Comparison of ENCODE assay signal across 27 mouse cellular contexts in genomic region chr8:112809382-112809781, GRCm38 (mm10).
A peak's percentile ranks its signal among the peaks of the same experiment; 100 is the strongest.
DNase-seq lines count a peak whose midpoint lies in the region; ATAC-seq lines count a peak whose summit lies in the region.
"Had no signal": no experiment of that assay in that cellular context is flagged by ENCODE, and none has a peak within 500 bp of the region (broad histone marks: within the 10 kb centered on the region; RNA-seq: fewer than 3 reads in every experiment).

No protein-coding gene starts in this region.

- no peaks in the 10 kb centered on the region for H3K27me3 ChIP-seq in kidney, embryonic 16.5 days (ENCODE audit: insufficient read depth, low read length)
- H3K27me3 ChIP-seq: CH12.LX; heart, embryonic 13.5 days; intestine, embryonic 15.5 days; limb, embryonic 13.5 days; lung, embryonic 15.5 days; neural tube, embryonic 13.5 days; stomach, embryonic 15.5 days had no signal

- no peaks in the 10 kb centered on the region for H3K36me3 ChIP-seq in kidney, embryonic 16.5 days (ENCODE audit: insufficient read depth, low read length)
- H3K36me3 ChIP-seq: heart, embryonic 13.5 days; hindbrain, embryonic 10.5 days; intestine, embryonic 15.5 days; limb, embryonic 13.5 days; lung, embryonic 15.5 days; midbrain, embryonic 10.5 days; neural tube, embryonic 13.5 days; stomach, embryonic 15.5 days had no signal

- no peak overlapping the region for H3K4me3 ChIP-seq in kidney, embryonic 16.5 days (ENCODE audit: low read length)
- H3K4me3 ChIP-seq: gastrocnemius, adult 2 months; heart, embryonic 13.5 days; hindbrain, embryonic 10.5 days; intestine, embryonic 15.5 days; limb, embryonic 13.5 days; lung, embryonic 15.5 days; midbrain, embryonic 10.5 days; neural tube, embryonic 13.5 days; stomach, embryonic 15.5 days had no signal

- no peak overlapping the region for H3K9ac ChIP-seq in kidney, embryonic 16.5 days (replicated peaks; ENCODE audit: low read length)
- H3K9ac ChIP-seq: heart, embryonic 13.5 days; intestine, embryonic 15.5 days; limb, embryonic 13.5 days; lung, embryonic 15.5 days; neural tube, embryonic 13.5 days; stomach, embryonic 15.5 days had no signal

- no peaks in the 10 kb centered on the region for H3K4me1 ChIP-seq in kidney, embryonic 16.5 days (ENCODE audit: insufficient read depth, low read length)
- H3K4me1 ChIP-seq: heart, embryonic 13.5 days; hindbrain, embryonic 10.5 days; intestine, embryonic 15.5 days; limb, embryonic 13.5 days; lung, embryonic 15.5 days; neural tube, embryonic 13.5 days; stomach, embryonic 15.5 days had no signal

- H3K27ac ChIP-seq in kidney, embryonic 16.5 days (ENCODE audit: low read length) = no peak overlapping the region
- H3K27ac ChIP-seq: gastrocnemius, adult 2 months; heart, embryonic 13.5 days; hindbrain, embryonic 10.5 days; intestine, embryonic 15.5 days; limb, embryonic 13.5 days; lung, embryonic 15.5 days; midbrain, embryonic 10.5 days; neural tube, embryonic 13.5 days; stomach, embryonic 15.5 days had no signal

- H3K9me3 ChIP-seq in kidney, embryonic 16.5 days (ENCODE audit: low read length) = no peaks in the 10 kb centered on the region
- H3K9me3 ChIP-seq: heart, embryonic 13.5 days; hindbrain, embryonic 10.5 days; intestine, embryonic 15.5 days; limb, embryonic 13.5 days; lung, embryonic 15.5 days; midbrain, embryonic 10.5 days; neural tube, embryonic 13.5 days; stomach, embryonic 15.5 days had no signal

- WGBS in kidney, embryonic 16.5 days = 73% methylated on average over 6 of the region's 6 CpGs

- DNase-seq in cerebellum, postnatal 10 days = peak; percentile 40 to 44
- DNase-seq in cerebellum, adult 11 months = no peak
- peak; percentile 11 for DNase-seq in heart, adult 11 months
- DNase-seq in heart, postnatal 10 days = no peak
- peak; percentile 39 to 63 for DNase-seq in right cerebral cortex, postnatal 10 days (ENCODE audit: low spot score in 2 of 2)
- no peak for DNase-seq in right cerebral cortex, adult 2 months (ENCODE audit: low spot score in 2 of 2)
- DNase-seq: adrenal gland, postnatal 10 days; cerebellum, adult 2 months; cerebellum, postnatal 25 days; gastrocnemius, adult 2 months; heart, postnatal 14 days; kidney, adult 8-10 months; kidney, postnatal 10 days; right cerebral cortex, postnatal 14 days; thymus, postnatal 14 days had no signal

- no peak overlapping the region for H3K4me2 ChIP-seq in kidney, embryonic 16.5 days (replicated peaks; ENCODE audit: low read depth, low read length)
- H3K4me2 ChIP-seq: heart, embryonic 13.5 days; intestine, embryonic 15.5 days; limb, embryonic 13.5 days; liver, embryonic 11.5 days; lung, embryonic 15.5 days; neural tube, embryonic 13.5 days; stomach, embryonic 15.5 days had no signal

- no peak for ATAC-seq in kidney, embryonic 16.5 days (ENCODE audit: low FRiP score, low TSS enrichment)
- ATAC-seq: hindbrain, embryonic 16.5 days; intestine, embryonic 15.5 days had no signal

- intact Hi-C loops in heart, postnatal 10 days (cut with DNase I) = no loop called here

Comparison
In these comparisons a context has a peak if more than half of its experiments do, and no peak if none do; other contexts are left out.
1. DNase-seq: peak in cerebellum, postnatal 10 days (2 of 2), heart, adult 11 months (single experiment) and right cerebral cortex, postnatal 10 days (2 of 2); none in cerebellum, adult 11 months (single experiment), heart, postnatal 10 days (0 of 2) and right cerebral cortex, adult 2 months (0 of 2).